Mouse (Mus musculus) kidney, adult 2 months (tissue): ENCODE measurements around the gene Eef1akmt3.

ENCODE experiments used
- CTCF ChIP-seq: fragments of 200-500 bp; conservative IDR thresholded peaks from 2 replicates; pipeline ENCODE4 v1.5.1; 2011; ENCODE audit warnings: low read depth, mild to moderate bottlenecking, control low read depth, low read length, moderate library complexity, mixed read lengths; ENCODE audit not compliant: insufficient read depth, insufficient read length
- POLR2A ChIP-seq: fragments of 200-500 bp; IDR thresholded peaks from one replicate; pipeline ENCODE4 v1.6.1; 2011; ENCODE audit warnings: low read depth, low read length, control low read depth

DNA sequence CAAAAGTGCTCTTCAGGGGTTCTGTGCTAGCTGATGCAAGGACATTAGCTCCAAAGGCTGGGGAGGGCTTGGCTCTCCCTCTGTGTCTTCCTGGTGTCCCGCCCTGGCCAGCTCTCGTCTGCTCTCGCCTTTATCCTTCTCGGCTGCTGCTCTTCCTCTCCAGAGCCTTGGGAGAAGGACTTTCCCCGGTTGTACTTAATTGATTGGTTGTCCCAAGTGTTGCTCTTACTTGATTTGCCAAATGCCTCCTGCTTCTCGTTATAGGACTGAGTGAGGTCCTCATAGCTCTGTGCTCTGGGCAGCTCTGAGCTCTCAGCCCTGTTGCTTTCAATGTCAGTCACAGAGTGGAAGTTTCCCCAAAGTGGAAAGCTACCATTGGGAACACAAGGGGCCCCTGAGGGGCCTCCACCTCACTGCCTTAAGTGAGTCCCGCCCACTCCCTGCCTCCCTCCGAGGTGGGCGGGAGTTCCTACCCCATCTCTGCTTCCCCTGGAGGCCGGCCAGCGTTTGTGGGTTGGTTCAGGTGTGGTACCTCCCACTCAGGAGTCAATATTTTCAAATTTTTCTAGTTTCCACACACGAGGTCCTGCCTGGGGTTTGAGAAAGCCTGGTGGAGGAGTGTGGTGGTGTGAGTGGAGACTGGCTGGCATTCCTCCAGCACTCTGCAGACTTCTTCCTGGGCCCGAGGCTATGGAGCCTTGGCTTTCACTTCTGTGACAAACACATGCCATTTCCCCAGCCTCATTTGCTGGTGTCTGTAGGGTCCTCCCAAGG lies 43.8 kb downstream of the Eef1akmt3 start:
- TF ChIP-seq POLR2A (no peak), CTCF (no peak)
